Mouse (Mus musculus): ENCODE measurements around the gene H2-Ob.
"Not testable (repeated sequence)": the region's sequence is repeated elsewhere in the genome, so short reads cannot be mapped to it uniquely, and the experiment has no call there.

Gene H2-Ob

GRCm38 (mm10) chr17:34208421-34208820, 30.3 kb upstream of the H2-Ob start:
- no peak for DNase-seq

- no peak for DNase-seq
These were observed 29.0 kb upstream of the H2-Ob start for GRCm38 (mm10) chr17:34209680-34210079.

- DNase-seq: no peak
These were observed 28.1 kb upstream of the H2-Ob start for GRCm38 (mm10) chr17:34210599-34210998.

- DNase-seq: no peak
These were observed 26.8 kb upstream of the H2-Ob start for GRCm38 (mm10) chr17:34211746-34212365.

GRCm38 (mm10) chr17:34213936-34214335, 24.8 kb upstream of the H2-Ob start:
- DNase-seq: no peak

- DNase-seq: no peak
These were observed 23.5 kb upstream of the H2-Ob start for GRCm38 (mm10) chr17:34215176-34215575.

GRCm38 (mm10) chr17:34217216-34217928, 21.3 kb upstream of the H2-Ob start:
- DNase-seq: no peak

- DNase-seq: no peak
These were observed 20.7 kb upstream of the H2-Ob start for GRCm38 (mm10) chr17:34217986-34218385.

GRCm38 (mm10) chr17:34218675-34219074, 20.0 kb upstream of the H2-Ob start:
- DNase-seq: peak; percentile 85

GRCm38 (mm10) chr17:34219096-34219495, 19.6 kb upstream of the H2-Ob start:
- peak; percentile 81 for DNase-seq

GRCm38 (mm10) chr17:34219801-34220200, 18.9 kb upstream of the H2-Ob start:
- peak; percentile 37 for DNase-seq

GRCm38 (mm10) chr17:34220401-34220800, 18.3 kb upstream of the H2-Ob start:
- DNase-seq: not testable (repeated sequence)

GRCm38 (mm10) chr17:34224816-34225215, 13.9 kb upstream of the H2-Ob start:
- DNase-seq: no peak

GRCm38 (mm10) chr17:34225426-34225825, 13.3 kb upstream of the H2-Ob start:
- DNase-seq: no peak

- DNase-seq: not testable (repeated sequence)
These were observed 12.8 kb upstream of the H2-Ob start for GRCm38 (mm10) chr17:34225911-34226310.

GRCm38 (mm10) chr17:34230971-34231370, 7.7 kb upstream of the H2-Ob start:
- not testable (repeated sequence) for DNase-seq

- DNase-seq: not testable (repeated sequence)
These were observed 6.7 kb upstream of the H2-Ob start for GRCm38 (mm10) chr17:34232021-34232420.

GRCm38 (mm10) chr17:34234926-34235325, 3.8 kb upstream of the H2-Ob start:
- peak; percentile 91 for DNase-seq

GRCm38 (mm10) chr17:34236691-34237090, 2.0 kb upstream of the H2-Ob start:
- DNase-seq: peak; percentile 75

GRCm38 (mm10) chr17:34237741-34238140, 962 bp upstream of the H2-Ob start:
- no peak for DNase-seq

GRCm38 (mm10) chr17:34239601-34240041, 918 bp downstream of the H2-Ob start:
- peak; percentile 57 for DNase-seq

GRCm38 (mm10) chr17:34240366-34240765, 1.7 kb downstream of the H2-Ob start:
- no peak for DNase-seq

GRCm38 (mm10) chr17:34240916-34241315, 2.2 kb downstream of the H2-Ob start:
- no peak for DNase-seq

- DNase-seq: no peak
These were observed 6.0 kb downstream of the H2-Ob start for GRCm38 (mm10) chr17:34244656-34245055.
